Mouse (Mus musculus): ENCODE results near the gene Phyh. TPM values are rescaled to one million over a fixed set of nuclear protein-coding genes. Genes with fewer than 3 reads are reported as not detected.

Gene Phyh
- total RNA-seq, 2 experiments from 2014 or later = 167 to 176 TPM

Other genes with a start within 250 kb of the Phyh start
- gene Bend7, start 201.2 kb upstream of the Phyh start, total RNA-seq (2021) = 1 to 10 TPM; 2.0 to 2.7 TPM
- 10 to 100 TPM; 17.0 to 17.4 TPM for gene Sephs1, start 37.5 kb upstream of the Phyh start, total RNA-seq (2021)
- not detected for gene Ucma, start 57.1 kb downstream of the Phyh start, total RNA-seq (2021)
- under 1 TPM; 0.31 to 0.72 TPM for gene Mcm10, start 93.8 kb downstream of the Phyh start, total RNA-seq (2021)
- gene Optn, start 145.0 kb downstream of the Phyh start, total RNA-seq (2021) = 10 to 100 TPM; 58.9 to 62.0 TPM
- 1 to 10 TPM; 5.4 to 5.5 TPM for gene Ccdc3, start 218.8 kb downstream of the Phyh start, total RNA-seq (2021)

All from gastrocnemius, postnatal 25 days (tissue).